Mouse (Mus musculus) liver, embryonic 14.5 days (tissue): Measurements from ENCODE around the gene Tenm2. TPM values are rescaled to one million over a fixed set of nuclear protein-coding genes. Genes with fewer than 3 reads are reported as not detected.

Experiments used
- ATAC-seq: fragments of 200-750 bp; cut with Nextera tagmentation; 2 replicates; pipeline ENCODE4 v1.8.0; 2017; ENCODE audit warnings: moderate number of reproducible peaks, mild to moderate bottlenecking, moderate library complexity; ENCODE audit not compliant: insufficient read depth
- DNase-seq, 3 experiments: peaks; one replicate each; pipeline ENCODE4 v3.0.0-alpha.2; 2012 to 2013; ENCODE audit warnings: low read depth in 3 of 3, low spot score in 3 of 3
- H3K27ac ChIP-seq: fragments of 300-500 bp; sonication (generic); 2 replicates; pipeline ENCODE4 v1.5.1; 2014; ENCODE audit warnings: moderate library complexity, mild to moderate bottlenecking, control low read depth, inconsistent platforms
- H3K27me3 ChIP-seq: fragments of 300-500 bp; sonication (generic); 2 replicates; pipeline ENCODE4 v1.6.1; 2014; ENCODE audit warnings: mild to moderate bottlenecking, low read length, moderate library complexity; ENCODE audit not compliant: control insufficient read depth, insufficient read depth
- H3K36me3 ChIP-seq: fragments of 300-500 bp; sonication (generic); replicated peaks from 2 replicates; pipeline ENCODE4 v1.6.1; 2014; ENCODE audit warnings: low read depth; ENCODE audit not compliant: control insufficient read depth, insufficient read depth
- H3K4me1 ChIP-seq, 2 experiments: fragments of 200-500 bp in 1 of 2; fragments of 300-500 bp in 1 of 2; sonication (generic) in 1 of 2; replicated peaks; 2 replicates each; pipeline ENCODE4 v1.6.1; 2012 to 2014; ENCODE audit warnings: antibody characterized with exemption in 1 of 2, inconsistent platforms in 1 of 2, low read length in 1 of 2; ENCODE audit not compliant: control insufficient read depth in 2 of 2, insufficient read depth in 2 of 2
- H3K4me2 ChIP-seq: fragments of 300-500 bp; sonication (generic); 2 replicates; pipeline ENCODE4 v1.6.1; 2014; ENCODE audit warnings: low read depth, mild to moderate bottlenecking, control low read depth, moderate library complexity
- H3K4me3 ChIP-seq, 2 experiments: fragments of 200-500 bp in 1 of 2; fragments of 300-500 bp in 1 of 2; sonication (generic) in 1 of 2; 2 replicates each; pipeline ENCODE4 v1.5.1; 2012 to 2014; ENCODE audit warnings: low read depth in 2 of 2, low read length in 2 of 2, mild to moderate bottlenecking in 2 of 2, control low read depth in 1 of 2, inconsistent platforms in 1 of 2, moderate library complexity in 1 of 2; ENCODE audit not compliant: insufficient read depth in 1 of 2
- H3K9ac ChIP-seq: fragments of 300-500 bp; sonication (generic); replicated peaks from 2 replicates; pipeline ENCODE4 v1.6.1; 2014; ENCODE audit warnings: mild to moderate bottlenecking, control low read depth, moderate library complexity
- H3K9me3 ChIP-seq: fragments of 300-500 bp; sonication (generic); 2 replicates; pipeline ENCODE4 v1.6.1; 2016; ENCODE audit warnings: low read length, mixed read lengths; ENCODE audit not compliant: control insufficient read depth
- CTCF ChIP-seq: IDR thresholded peaks from 2 replicates; pipeline ENCODE4 v1.5.1; 2016; ENCODE audit warnings: antibody characterized with exemption, low read depth, control low read depth
- EP300 ChIP-seq: IDR thresholded peaks from 2 replicates; pipeline ENCODE4 v1.6.1; 2016; ENCODE audit warnings: antibody characterized with exemption, low read depth
- WGBS: fragments of 180-500 bp; shearing (Covaris S2); extraction: QIAGEN DNeasy Blood & Tissue Kit; methylation state at CpG from one replicate; pipeline ENCODE4 v1.1.7; 2014; ENCODE audit not compliant: insufficient replicate concordance; 5-methylcytosine and 5-hydroxymethylcytosine counted together
- polyA plus RNA-seq, 2 experiments: library from polyadenylated mRNA; depleted of rRNA in 1 of 2; stranded (reverse) in 1 of 2; unstranded in 1 of 2; fragments of >200 nt; fragmentation: Nextera tagmentation in 1 of 2; extraction: Ambion mirVana in 1 of 2; gene quantifications; 2 replicates each; pipeline versions ENCODE4 v1.2.1 to v1.2.3; 2012 to 2014

The Tenm2 gene
- polyA plus RNA-seq (2012; rRNA removed), result 0.02 and 0.06 TPM in 2 replicates
- 0.03 TPM in 1 of 2 replicates, not detected in the other for polyA plus RNA-seq (2014; fragmentation: Nextera tagmentation; extraction: Ambion mirVana)

DNA sequence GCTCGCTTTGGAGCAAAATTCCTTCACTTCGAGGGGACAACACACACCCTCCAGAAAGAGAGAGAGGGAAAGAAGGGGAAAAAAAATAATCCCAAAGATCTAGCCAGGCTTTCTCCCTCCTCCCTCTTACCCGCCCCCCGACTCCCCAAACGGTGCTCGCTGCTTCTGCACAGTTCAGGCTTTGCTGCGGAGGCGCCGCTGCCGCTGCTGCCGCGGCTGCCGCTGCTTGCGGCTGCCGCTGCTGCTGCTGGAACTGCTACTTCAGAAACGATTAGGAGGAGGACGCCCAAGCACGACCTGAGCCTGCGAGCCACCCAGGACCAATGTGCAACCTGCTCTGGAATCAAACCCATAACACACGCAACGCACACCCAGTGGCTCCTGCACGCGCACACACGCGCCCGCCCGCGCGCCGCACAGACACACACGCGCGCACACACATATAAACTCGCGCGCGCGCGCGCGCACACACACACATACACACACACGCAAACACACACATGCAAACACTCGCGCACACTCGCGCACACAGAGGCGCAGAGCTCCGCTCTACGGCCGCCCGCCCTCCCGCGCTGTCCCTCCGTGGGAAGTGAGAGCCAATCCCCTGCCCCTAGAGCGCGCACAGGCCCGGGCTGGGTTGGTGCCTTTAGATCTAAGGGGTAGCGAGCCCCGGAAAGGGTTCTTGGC lies at the start of gene Tenm2:
Gene Tenm2 (minus strand): TSS at position 51 of the 687 bp plus-strand sequence.
- Histone ChIP-seq H3K36me3 (no peaks in the 10 kb centered on the region), H3K27ac (no peak within 1 kb of the TSS), H3K4me1 (no peaks in the 10 kb centered on the region), H3K9ac (no peak within 1 kb of the TSS), H3K4me2 (peak within 1 kb of the TSS; percentile 55), H3K4me3 (peak within 1 kb of the TSS; percentile 42 to 45), H3K9me3 (no peaks in the 10 kb centered on the region), H3K27me3 (peaks cover 26% of the 10 kb centered on the region)
- WGBS, result 1% methylated on average over 59 of the region's 59 CpGs
- no peak for DNase-seq
- no peak for TF ChIP-seq EP300
- TF ChIP-seq CTCF, result no peak
- 0 out of 2 replicates have a peak, but pooled peaks have one; percentile 28 for ATAC-seq

DNA sequence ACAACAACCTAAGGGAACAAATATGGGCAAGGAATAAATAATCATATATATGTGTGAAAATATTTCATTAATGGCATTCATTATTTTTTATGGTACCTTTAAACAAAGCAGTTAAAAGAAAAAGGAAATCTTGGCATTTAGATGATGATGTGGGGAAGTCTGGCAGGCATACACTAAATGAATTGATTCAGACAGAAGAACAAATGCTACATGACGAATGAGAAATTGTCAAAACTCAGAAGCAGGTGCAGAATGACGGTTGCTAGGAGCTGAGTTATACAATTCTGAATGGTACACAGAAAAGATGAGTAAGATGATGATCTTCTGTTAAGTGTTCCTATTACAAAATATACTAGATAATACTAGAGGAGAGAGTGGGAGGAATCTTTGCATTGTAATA lies 49.4 kb upstream of the Tenm2 start:
- Histone ChIP-seq H3K9ac (no peak overlapping the region), H3K4me3 (no peak overlapping the region), H3K27ac (no peak overlapping the region), H3K4me1 (no peaks in the 10 kb centered on the region), H3K27me3 (no peaks in the 10 kb centered on the region), H3K36me3 (no peaks in the 10 kb centered on the region), H3K4me2 (no peak overlapping the region), H3K9me3 (no peaks in the 10 kb centered on the region)
- DNase-seq (no peak), ATAC-seq (no peak)
- 54% methylated on average over 2 of the region's 2 CpGs for WGBS
- TF ChIP-seq CTCF, result no peak
- no peak for TF ChIP-seq EP300

DNA sequence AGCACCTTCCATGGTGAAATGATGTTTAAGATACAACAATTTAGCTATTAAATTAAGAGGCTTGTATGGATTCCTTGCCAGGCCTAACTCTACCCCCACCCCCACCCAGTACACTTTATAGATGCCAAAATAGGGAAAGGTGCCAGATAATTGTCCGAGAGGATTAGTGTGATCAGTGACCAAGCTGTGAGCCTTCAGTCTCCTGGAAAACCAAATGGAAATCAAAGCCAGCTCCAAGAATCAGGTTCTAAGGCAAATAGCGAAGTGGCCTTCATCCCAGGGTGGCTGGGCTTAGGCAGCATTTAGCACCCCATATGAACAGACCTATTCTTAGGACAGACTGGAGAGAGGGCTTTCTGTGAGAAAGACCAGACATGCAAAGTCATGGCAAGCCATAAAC lies 13.0 kb upstream of the Tenm2 start:
- H3K4me3 ChIP-seq, result no peak overlapping the region
- no peak overlapping the region for H3K4me2 ChIP-seq
- H3K27me3 ChIP-seq, result no peaks in the 10 kb centered on the region
- H3K4me1 ChIP-seq, result no peaks in the 10 kb centered on the region
- H3K9me3 ChIP-seq, result no peaks in the 10 kb centered on the region
- TF ChIP-seq CTCF, result no peak
- no peak for TF ChIP-seq EP300
- no peak overlapping the region for H3K9ac ChIP-seq
- H3K36me3 ChIP-seq, result no peaks in the 10 kb centered on the region
- WGBS, result 47% methylated on average over 2 of the region's 2 CpGs
- ATAC-seq, result no peak
- H3K27ac ChIP-seq, result no peak overlapping the region
- DNase-seq, result no peak

DNA sequence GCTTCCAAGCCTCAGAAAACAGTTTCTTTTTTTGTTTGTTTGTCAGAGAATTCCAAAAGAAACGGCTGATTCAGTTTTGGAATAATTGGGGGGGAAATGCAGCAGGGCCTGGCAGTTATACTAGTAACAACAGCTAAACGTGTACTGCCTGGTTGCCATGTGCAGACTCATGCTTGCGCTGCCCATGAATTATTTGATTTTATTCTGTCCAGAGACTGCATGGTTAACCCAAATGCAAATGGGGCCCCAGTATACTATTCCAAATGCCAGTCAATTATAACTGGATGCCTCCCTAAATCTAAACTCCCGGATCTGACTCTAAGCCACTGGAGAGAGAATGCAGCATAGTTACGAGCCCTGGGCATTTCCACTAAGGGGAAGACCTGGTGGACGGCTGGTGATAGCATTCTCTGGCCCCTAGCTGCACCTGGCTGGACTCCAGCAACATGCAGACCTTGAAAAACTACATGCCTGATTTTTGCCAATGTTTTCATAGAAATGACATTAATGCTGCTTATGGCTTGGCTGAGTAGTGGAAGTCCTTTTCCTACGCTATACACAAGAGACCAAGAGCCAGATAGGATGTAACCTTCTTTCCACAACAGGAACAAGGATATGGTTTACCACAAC lies 1.4 kb upstream of the Tenm2 start:
- H3K4me1 ChIP-seq, result no peaks in the 10 kb centered on the region
- H3K9ac ChIP-seq, result no peak overlapping the region
- no peak for TF ChIP-seq EP300
- no peak for TF ChIP-seq CTCF
- DNase-seq (no peak), ATAC-seq (no peak)
- H3K4me3 ChIP-seq, result no peak overlapping the region
- 46% methylated on average over 7 of the region's 7 CpGs for WGBS
- H3K36me3 ChIP-seq, result no peaks in the 10 kb centered on the region
- H3K27me3 ChIP-seq, result peaks cover 26% of the 10 kb centered on the region
- H3K27ac ChIP-seq, result no peak overlapping the region
- H3K9me3 ChIP-seq, result no peaks in the 10 kb centered on the region
- no peak overlapping the region; the same call in 1 of the 2 replicates for H3K4me2 ChIP-seq

DNA sequence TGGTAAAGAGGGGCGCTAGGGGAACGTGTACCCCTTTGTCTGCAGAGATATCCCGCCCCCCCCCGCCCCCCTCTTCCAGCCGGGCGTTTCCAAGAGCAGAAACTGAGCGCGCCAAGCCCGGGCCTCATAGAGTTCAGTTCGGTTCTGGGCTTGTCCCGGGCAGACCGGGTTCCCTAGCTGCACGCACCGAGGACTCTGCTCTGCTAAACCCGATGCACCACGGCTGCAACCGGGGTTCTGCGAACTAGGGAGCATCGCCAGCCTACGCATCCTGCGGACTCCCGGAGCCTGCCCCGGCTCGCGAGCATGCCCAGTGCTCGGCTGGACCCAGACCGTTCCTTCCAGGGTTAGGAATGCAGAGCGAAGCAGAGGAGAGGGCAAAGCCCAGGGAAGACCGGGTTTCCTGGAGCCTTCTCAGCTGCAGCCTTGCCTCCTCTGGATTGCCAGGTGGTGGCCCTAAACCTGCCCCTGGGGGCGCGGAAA lies 878 bp upstream of the Tenm2 start:
- peak overlapping the region; percentile 9 to 42; a peak in 3 of 4 replicates for H3K4me3 ChIP-seq
- TF ChIP-seq CTCF (no peak), EP300 (no peak)
- H3K27me3 ChIP-seq, result peaks cover 26% of the 10 kb centered on the region
- 3% methylated on average over 30 of the region's 31 CpGs for WGBS
- H3K27ac ChIP-seq, result no peak overlapping the region
- H3K4me2 ChIP-seq, result peak overlapping the region; percentile 55
- DNase-seq, result no peak
- H3K36me3 ChIP-seq, result no peaks in the 10 kb centered on the region
- 0 out of 2 replicates have a peak, but pooled peaks have one; percentile 23 for ATAC-seq
- no peaks in the 10 kb centered on the region for H3K4me1 ChIP-seq
- H3K9me3 ChIP-seq, result no peaks in the 10 kb centered on the region
- no peak overlapping the region for H3K9ac ChIP-seq
